Mouse (Mus musculus) embryonic fibroblast, embryonic 13.5 days (primary cell): ENCODE results near the gene Fcho2. TPM values are rescaled to one million over a fixed set of nuclear protein-coding genes. Genes with fewer than 3 reads are reported as not detected.

ENCODE experiments used
- H3K27ac ChIP-seq: 2 replicates; pipeline ENCODE4 v1.5.1; 2012; ENCODE audit warnings: low read length, control low read depth, inconsistent platforms; ENCODE audit not compliant: insufficient read depth
- H3K4me1 ChIP-seq: 2 replicates; pipeline ENCODE4 v1.6.1; 2011; ENCODE audit warnings: low read length; ENCODE audit not compliant: control insufficient read depth, insufficient read depth
- H3K4me3 ChIP-seq: 2 replicates; pipeline ENCODE4 v1.5.1; 2011; ENCODE audit warnings: mild to moderate bottlenecking, control low read depth, low read length; ENCODE audit not compliant: insufficient read depth
- CTCF ChIP-seq: IDR thresholded peaks from 2 replicates; pipeline ENCODE4 v1.5.1; 2011; ENCODE audit warnings: mild to moderate bottlenecking, control low read depth, low read length, moderate library complexity, borderline replicate concordance; ENCODE audit not compliant: insufficient read depth
- POLR2A ChIP-seq: IDR thresholded peaks from 2 replicates; pipeline ENCODE4 v1.6.1; 2011; ENCODE audit warnings: low read depth, mild to moderate bottlenecking, control low read depth, low read length, moderate library complexity
- polyA plus RNA-seq: library from polyadenylated mRNA; stranded (reverse); fragments of >200 nt; gene quantifications from 2 replicates; pipeline ENCODE4 v1.2.4, GENCODE M21; 2011; ENCODE audit warnings: low read depth; ENCODE audit not compliant: missing spikeins, insufficient read length

Fcho2 gene
- polyA plus RNA-seq, 1 experiment = 57.6 TPM

DNA sequence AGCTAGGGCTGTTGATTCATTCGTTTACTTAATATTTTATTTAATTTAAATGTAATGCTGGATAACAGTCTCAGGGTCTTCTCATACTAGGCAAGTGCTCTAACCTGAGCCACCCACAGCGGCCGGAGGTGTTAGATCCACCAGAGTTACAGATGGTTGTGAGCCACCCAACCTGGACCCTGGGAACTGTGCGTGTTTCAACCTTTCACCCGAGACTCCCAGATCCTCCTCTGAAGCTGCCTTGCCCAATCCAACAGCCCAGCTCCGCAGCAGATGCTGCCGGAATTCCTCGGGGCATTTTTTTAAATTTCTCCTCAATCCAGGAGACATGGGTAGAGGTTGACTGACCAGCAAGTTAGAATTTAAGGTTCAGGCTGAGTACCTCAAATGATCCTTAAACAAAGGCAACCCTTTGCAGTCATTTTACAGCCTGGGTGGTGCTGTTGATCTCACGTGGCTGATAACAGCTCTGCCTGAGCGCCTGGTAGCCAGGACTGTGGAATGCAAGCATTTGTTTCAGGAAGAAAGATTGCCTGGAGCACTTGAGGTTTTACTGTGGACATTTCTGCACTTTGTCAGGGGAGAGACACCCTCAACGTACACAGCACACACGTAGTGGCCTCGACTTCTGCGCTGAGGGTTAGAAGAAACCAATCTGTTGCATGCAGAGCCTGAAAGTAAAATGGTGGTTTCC, 116.1 kb downstream of the Fcho2 start:
- Histone ChIP-seq H3K27ac (no peak overlapping the region), H3K4me3 (no peak overlapping the region), H3K4me1 (no peaks in the 10 kb centered on the region)
- TF ChIP-seq CTCF (no peak), POLR2A (no peak)

GRCm38 (mm10) chr13:98696716-98697115, 118.5 kb downstream of the Fcho2 start:
- Histone ChIP-seq H3K27ac (no peak overlapping the region), H3K4me1 (0 out of 2 replicates have a peak, but pooled peaks cover 4% of the 10 kb centered on the region), H3K4me3 (no peak overlapping the region)
- TF ChIP-seq POLR2A = no peak
- no peak for TF ChIP-seq CTCF

DNA sequence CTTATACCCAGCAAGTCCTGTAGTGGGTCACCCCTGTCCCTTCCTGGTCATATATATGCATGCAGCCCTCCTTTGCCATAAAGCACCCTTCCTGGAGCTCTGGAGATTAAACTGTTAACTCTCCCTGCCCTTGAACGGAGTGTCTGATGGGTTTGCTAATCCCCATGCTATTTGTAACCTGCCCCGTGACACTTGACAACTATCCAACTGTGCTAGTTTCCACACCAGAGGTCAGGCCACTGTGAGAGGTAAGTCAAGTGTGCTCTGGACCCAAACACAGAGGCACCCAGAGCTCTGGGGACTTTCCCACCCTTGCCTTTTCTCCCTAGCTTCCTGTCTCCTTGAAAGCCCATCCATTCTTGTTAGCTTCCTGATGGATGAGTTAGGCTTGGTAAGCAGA, 119.7 kb downstream of the Fcho2 start:
- Histone ChIP-seq H3K27ac (no peak overlapping the region), H3K4me1 (0 out of 2 replicates have a peak, but pooled peaks cover 4% of the 10 kb centered on the region), H3K4me3 (no peak overlapping the region)
- TF ChIP-seq CTCF (no peak), POLR2A (no peak)

GRCm38 (mm10) chr13:98694773-98695314, 120.4 kb downstream of the Fcho2 start, which contains the start of gene Tmem171:
Tmem171 (minus strand) TSS chr13:98694834.
- H3K4me1 ChIP-seq = 0 out of 2 replicates have a peak, but pooled peaks cover 4% of the 10 kb centered on the region
- TF ChIP-seq CTCF = no peak
- TF ChIP-seq POLR2A = no peak
- H3K27ac ChIP-seq = no peak within 1 kb of the TSS
- no peak within 1 kb of the TSS for H3K4me3 ChIP-seq

GRCm38 (mm10) chr13:98693316-98693715, 121.9 kb downstream of the Fcho2 start:
- no peak overlapping the region for H3K4me3 ChIP-seq
- TF ChIP-seq CTCF (no peak), POLR2A (no peak)
- no peak overlapping the region for H3K27ac ChIP-seq
- 0 out of 2 replicates have a peak, but pooled peaks cover 4% of the 10 kb centered on the region for H3K4me1 ChIP-seq

- Histone ChIP-seq H3K27ac (no peak overlapping the region), H3K4me3 (no peak overlapping the region), H3K4me1 (0 out of 2 replicates have a peak, but pooled peaks cover 4% of the 10 kb centered on the region)
- TF ChIP-seq CTCF = no peak
- TF ChIP-seq POLR2A = no peak
Measured at GRCm38 (mm10) chr13:98691956-98692515, 123.2 kb downstream of the Fcho2 start.

- TF ChIP-seq POLR2A (no peak), CTCF (no peak)
- no peak overlapping the region for H3K4me3 ChIP-seq
- H3K27ac ChIP-seq = no peak overlapping the region
- H3K4me1 ChIP-seq = 0 out of 2 replicates have a peak, but pooled peaks cover 4% of the 10 kb centered on the region
Measured at GRCm38 (mm10) chr13:98690886-98691285, 124.4 kb downstream of the Fcho2 start.

- Histone ChIP-seq H3K27ac (no peak overlapping the region), H3K4me3 (no peak overlapping the region), H3K4me1 (0 out of 2 replicates have a peak, but pooled peaks cover 4% of the 10 kb centered on the region)
- no peak for TF ChIP-seq POLR2A
- no peak for TF ChIP-seq CTCF
Measured at GRCm38 (mm10) chr13:98689605-98690290, 125.5 kb downstream of the Fcho2 start.

DNA sequence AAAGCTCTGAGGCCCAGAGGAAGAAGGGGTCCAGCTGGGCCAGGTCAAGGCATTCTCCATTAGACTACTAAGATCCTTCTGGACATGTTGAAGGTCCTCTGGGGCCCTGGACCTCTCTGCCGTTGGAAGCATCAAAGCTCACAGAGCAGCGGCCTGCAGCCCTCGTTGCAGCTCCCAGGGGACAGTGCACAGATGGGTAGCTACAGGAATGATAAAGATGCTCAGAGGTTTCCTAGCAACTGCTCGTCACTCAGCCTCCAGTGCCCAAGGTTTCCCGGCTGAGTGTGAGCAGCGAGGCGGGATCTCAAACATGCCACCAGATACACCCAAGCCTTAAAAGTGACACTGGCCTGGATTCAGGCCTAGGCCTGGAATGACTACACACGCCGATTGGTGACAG, 127.3 kb downstream of the Fcho2 start:
- H3K4me1 ChIP-seq = peaks cover 4% of the 10 kb centered on the region; the same call in 1 of the 2 replicates
- TF ChIP-seq POLR2A = no peak
- no peak for TF ChIP-seq CTCF
- H3K4me3 ChIP-seq = no peak overlapping the region
- H3K27ac ChIP-seq = no peak overlapping the region
